Mouse (Mus musculus) G1E-ER4 (cell line): ENCODE data around the gene Lad1. TPM values are rescaled to one million over a fixed set of nuclear protein-coding genes. Genes with fewer than 3 reads are reported as not detected.

Experiments
- GATA1 ChIP-seq: IDR thresholded peaks from one replicate; pipeline ENCODE4 v1.8.0; 2012; ENCODE audit warnings: low read length, inconsistent platforms
- polyA plus RNA-seq: library from polyadenylated mRNA; stranded (reverse); fragments of >175 nt; gene quantifications from 2 replicates; pipeline ENCODE4 v1.2.3, GENCODE M21; 2012

Gene Lad1
- polyA plus RNA-seq, 1 experiment = not detected

- no peak for TF ChIP-seq GATA1
These were observed 33.8 kb downstream of the Lad1 start for GRCm38 (mm10) chr1:135852044-135852756.

DNA sequence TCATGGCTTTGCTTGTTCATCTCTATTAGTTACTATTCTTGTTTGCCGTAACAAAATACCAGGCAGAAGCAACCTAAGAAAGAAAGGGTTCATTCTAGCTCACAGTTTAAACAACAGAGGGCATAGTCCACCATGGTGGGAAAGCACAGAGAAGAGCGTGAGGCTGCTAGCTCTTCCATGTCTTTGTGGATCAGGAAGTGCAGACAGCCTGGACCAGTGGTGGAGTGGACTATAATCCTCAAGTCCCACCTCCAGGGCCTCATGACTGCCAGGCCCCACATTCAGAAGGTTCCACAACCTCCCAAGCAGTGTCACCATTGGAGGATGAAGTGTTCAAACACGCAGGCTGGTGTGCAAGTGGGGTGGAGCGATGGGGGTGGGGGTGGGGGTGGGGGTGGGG lies 34.8 kb downstream of the Lad1 start:
- no peak for TF ChIP-seq GATA1

- no peak for TF ChIP-seq GATA1
These were observed 36.4 kb downstream of the Lad1 start for GRCm38 (mm10) chr1:135854591-135855343.

DNA sequence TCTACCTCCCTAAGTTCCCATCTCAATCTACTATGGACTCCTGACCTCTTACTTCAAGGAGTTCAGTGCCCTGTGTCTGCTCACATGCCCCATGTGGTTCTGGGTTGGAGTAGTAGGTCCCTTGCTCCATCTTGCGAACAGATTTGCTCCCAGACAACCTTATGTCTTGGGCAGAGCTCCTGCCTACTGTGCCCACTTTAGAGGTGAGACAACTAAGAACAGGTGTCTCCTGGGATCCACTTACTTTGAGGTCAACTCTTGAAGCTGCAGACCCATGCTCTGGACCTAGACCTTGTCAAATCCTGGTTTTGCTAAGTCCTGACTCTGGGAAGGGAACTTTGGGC lies 36.9 kb downstream of the Lad1 start:
- no peak for TF ChIP-seq GATA1

- no peak for TF ChIP-seq GATA1
These were observed 37.7 kb downstream of the Lad1 start for GRCm38 (mm10) chr1:135856070-135856469.

GRCm38 (mm10) chr1:135857137-135857775 lies 38.9 kb downstream of the Lad1 start:
- TF ChIP-seq GATA1 = no peak

DNA sequence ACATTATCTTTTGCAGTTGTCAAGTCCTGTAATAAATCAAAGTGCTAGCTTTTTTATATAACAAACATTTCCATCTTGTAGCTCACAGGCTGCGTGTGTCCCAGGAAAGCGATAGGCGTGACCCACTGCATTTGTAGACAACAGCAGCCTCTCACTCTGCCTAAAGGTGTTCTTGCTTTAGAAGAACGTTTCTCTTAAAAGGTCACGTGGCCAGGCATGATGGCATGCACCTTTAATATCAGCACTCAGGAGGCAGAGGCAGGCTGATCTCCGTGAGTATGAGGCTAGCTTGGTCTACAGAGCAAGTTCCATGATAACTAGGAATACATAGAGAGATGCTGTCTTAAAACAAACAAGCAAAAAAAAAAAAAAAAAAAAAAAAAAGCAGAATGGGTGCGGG lies 40.1 kb downstream of the Lad1 start:
- no peak for TF ChIP-seq GATA1

- TF ChIP-seq GATA1 = no peak
These were observed 42.7 kb downstream of the Lad1 start for GRCm38 (mm10) chr1:135861091-135861490.

DNA sequence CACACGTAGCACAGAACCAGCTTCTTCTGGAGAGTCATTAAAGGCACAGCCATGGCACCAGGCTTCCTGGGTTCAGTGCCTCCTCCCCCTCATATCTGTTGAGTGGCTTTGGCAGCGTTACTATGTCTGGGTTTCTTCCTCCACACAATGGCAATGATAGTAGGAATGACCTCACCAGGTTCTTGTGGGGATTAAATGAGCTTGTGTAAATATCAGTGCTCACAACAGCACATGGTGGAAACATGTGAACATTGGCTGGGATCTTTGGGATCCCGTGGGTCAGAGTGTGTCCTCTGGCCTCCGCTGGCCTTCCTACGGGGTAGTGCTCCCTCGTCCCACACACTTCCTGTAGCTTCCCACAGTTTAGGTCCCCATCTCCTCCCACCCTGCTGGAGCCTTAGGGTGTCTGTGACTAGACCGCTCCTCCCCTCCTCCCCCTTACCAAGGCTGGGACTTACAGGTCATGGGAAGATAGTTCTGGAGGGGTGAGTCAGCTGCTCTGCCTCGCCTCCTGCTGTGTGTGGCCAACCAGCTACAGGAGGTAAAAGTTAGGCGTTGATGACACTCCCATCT lies 43.7 kb downstream of the Lad1 start:
- no peak for TF ChIP-seq GATA1

- no peak for TF ChIP-seq GATA1
These were observed 44.2 kb downstream of the Lad1 start for GRCm38 (mm10) chr1:135862561-135862960.

- TF ChIP-seq GATA1 = no peak
These were observed 45.5 kb downstream of the Lad1 start for GRCm38 (mm10) chr1:135863786-135864335.

- TF ChIP-seq GATA1 = no peak
These were observed 46.4 kb downstream of the Lad1 start for GRCm38 (mm10) chr1:135864830-135865229.

- TF ChIP-seq GATA1 = no peak
These were observed 47.3 kb downstream of the Lad1 start for GRCm38 (mm10) chr1:135865518-135866194.

GRCm38 (mm10) chr1:135868570-135868969 lies 50.2 kb downstream of the Lad1 start:
- TF ChIP-seq GATA1 = no peak

- no peak for TF ChIP-seq GATA1
These were observed 54.6 kb downstream of the Lad1 start for GRCm38 (mm10) chr1:135872991-135873390.

DNA sequence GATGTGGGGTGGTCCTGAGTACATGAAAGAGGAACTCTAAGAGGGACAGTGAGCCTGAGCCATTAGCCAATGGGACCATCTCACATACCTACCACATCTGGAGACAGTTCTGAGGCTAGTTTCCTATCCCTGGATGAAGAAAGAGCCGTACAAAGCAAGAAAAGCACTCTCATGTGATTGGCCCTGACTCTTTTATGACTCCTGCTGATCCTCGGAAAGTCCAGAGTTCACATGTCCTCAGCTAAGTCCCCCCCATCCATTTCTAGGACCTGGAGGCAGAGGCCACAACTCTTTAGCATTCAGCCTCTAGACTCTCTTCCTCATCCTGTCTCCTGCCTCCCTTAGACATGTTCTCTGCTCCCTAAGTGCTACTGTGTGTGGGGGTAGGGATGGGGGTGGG lies 58.9 kb downstream of the Lad1 start:
- TF ChIP-seq GATA1 = no peak
